Mouse (Mus musculus) midbrain, embryonic 16.5 days (tissue): ENCODE measurements around the gene Rell1. TPM values are rescaled to one million over a fixed set of nuclear protein-coding genes. Genes with fewer than 3 reads are reported as not detected.

ENCODE experiments used
- ATAC-seq: fragments of 200-750 bp; cut with Nextera tagmentation; 2 replicates; pipeline ENCODE4 v1.8.0; 2017; ENCODE audit warnings: moderate TSS enrichment
- H3K27ac ChIP-seq: fragments of 300-500 bp; sonication (generic); 2 replicates; pipeline ENCODE4 v1.5.1; 2014; ENCODE audit warnings: mild to moderate bottlenecking, low read length, mixed read lengths
- H3K27me3 ChIP-seq: fragments of 300-500 bp; sonication (generic); 2 replicates; pipeline ENCODE4 v1.6.1; 2014; ENCODE audit warnings: low read depth, low read length, mixed read lengths; ENCODE audit not compliant: control insufficient read depth, insufficient read depth
- H3K36me3 ChIP-seq: fragments of 300-500 bp; sonication (generic); 2 replicates; pipeline ENCODE4 v1.6.1; 2014; ENCODE audit warnings: mild to moderate bottlenecking, low read length, moderate library complexity, mixed read lengths; ENCODE audit not compliant: control insufficient read depth, insufficient read depth
- H3K4me1 ChIP-seq: fragments of 300-500 bp; sonication (generic); 2 replicates; pipeline ENCODE4 v1.6.1; 2014; ENCODE audit warnings: mild to moderate bottlenecking, low read length, mixed read lengths; ENCODE audit not compliant: control insufficient read depth, insufficient read depth
- H3K4me2 ChIP-seq: fragments of 300-500 bp; sonication (generic); 2 replicates; pipeline ENCODE4 v1.6.1; 2014; ENCODE audit warnings: mild to moderate bottlenecking, low read length, mixed read lengths
- H3K4me3 ChIP-seq: fragments of 300-500 bp; sonication (generic); 2 replicates; pipeline ENCODE4 v1.5.1; 2014; ENCODE audit warnings: low read depth, mild to moderate bottlenecking, low read length, moderate library complexity, mixed read lengths
- H3K9ac ChIP-seq: fragments of 300-500 bp; sonication (generic); 2 replicates; pipeline ENCODE4 v1.6.1; 2014; ENCODE audit warnings: low read depth, low read length, mixed read lengths
- H3K9me3 ChIP-seq: fragments of 300-500 bp; sonication (generic); replicated peaks from 2 replicates; pipeline ENCODE4 v1.6.1; 2014; ENCODE audit warnings: mild to moderate bottlenecking, low read length, mixed read lengths; ENCODE audit not compliant: control insufficient read depth, poor library complexity, severe bottlenecking
- WGBS: fragments of 180-500 bp; shearing (Covaris S2); extraction: QIAGEN DNeasy Blood & Tissue Kit; methylation state at CpG from one replicate; pipeline ENCODE4 v1.1.7; 2014; 5-methylcytosine and 5-hydroxymethylcytosine counted together
- polyA plus RNA-seq: library from polyadenylated mRNA; unstranded; fragments of >200 nt; fragmentation: Nextera tagmentation; extraction: Ambion mirVana; gene quantifications from 2 replicates; pipeline ENCODE4 v1.2.1, GENCODE M21; 2015

The Rell1 gene
- polyA plus RNA-seq, 1 experiment from 2014 or later, result 7.9 TPM

DNA sequence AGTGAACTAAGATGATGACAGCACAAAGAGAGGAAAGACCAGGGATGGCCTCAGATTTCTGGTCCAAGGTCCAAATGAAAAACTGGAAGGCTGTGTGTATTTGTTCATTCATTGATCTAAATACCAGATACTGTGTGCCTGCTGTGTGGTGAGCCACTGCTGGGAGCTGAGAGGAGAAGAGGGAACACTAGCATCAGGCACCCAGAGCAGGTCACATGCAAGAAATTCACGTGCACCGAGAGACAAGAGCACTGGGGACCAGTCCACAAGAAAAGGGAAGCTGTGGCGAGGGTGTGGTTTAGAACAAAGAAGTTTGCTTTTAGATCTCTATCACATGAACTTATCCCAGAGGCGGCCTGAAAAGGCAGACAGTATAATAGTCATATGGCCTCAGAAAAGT, 30.1 kb downstream of the Rell1 start:
- WGBS, result 60% methylated on average over 4 of the region's 4 CpGs
- Histone ChIP-seq H3K27me3 (no peaks in the 10 kb centered on the region), H3K27ac (no peak overlapping the region), H3K4me1 (no peaks in the 10 kb centered on the region), H3K9ac (no peak overlapping the region), H3K4me3 (no peak overlapping the region), H3K9me3 (no peaks in the 10 kb centered on the region), H3K36me3 (no peaks in the 10 kb centered on the region), H3K4me2 (no peak overlapping the region)
- ATAC-seq, result no peak

DNA sequence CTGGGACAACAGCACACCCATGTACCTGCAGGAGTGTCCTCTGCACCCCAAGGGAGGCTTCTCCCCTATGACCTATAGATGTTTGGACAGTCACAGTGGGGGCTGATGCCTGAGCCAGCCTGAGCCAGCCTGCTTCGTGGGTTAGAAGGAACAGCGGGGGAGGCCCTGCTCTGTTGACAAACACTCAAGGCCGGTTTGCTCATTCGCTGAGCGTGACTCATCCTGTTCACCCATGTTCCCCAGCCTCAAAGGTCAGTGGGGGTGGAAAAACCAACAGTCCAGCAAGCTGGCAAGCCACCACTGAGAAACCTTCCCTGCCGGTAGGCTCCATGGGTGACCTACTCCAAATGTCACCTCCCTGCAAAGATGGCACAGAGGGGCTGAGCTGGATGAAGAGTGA, 32.0 kb downstream of the Rell1 start:
- ATAC-seq, result no peak
- Histone ChIP-seq H3K36me3 (no peaks in the 10 kb centered on the region), H3K4me1 (peaks cover 2% of the 10 kb centered on the region; the same call in 1 of the 2 replicates), H3K9me3 (no peaks in the 10 kb centered on the region), H3K4me3 (no peak overlapping the region), H3K4me2 (no peak overlapping the region), H3K27me3 (no peaks in the 10 kb centered on the region), H3K27ac (no peak overlapping the region), H3K9ac (no peak overlapping the region)
- 67% methylated on average over 6 of the region's 6 CpGs for WGBS

DNA sequence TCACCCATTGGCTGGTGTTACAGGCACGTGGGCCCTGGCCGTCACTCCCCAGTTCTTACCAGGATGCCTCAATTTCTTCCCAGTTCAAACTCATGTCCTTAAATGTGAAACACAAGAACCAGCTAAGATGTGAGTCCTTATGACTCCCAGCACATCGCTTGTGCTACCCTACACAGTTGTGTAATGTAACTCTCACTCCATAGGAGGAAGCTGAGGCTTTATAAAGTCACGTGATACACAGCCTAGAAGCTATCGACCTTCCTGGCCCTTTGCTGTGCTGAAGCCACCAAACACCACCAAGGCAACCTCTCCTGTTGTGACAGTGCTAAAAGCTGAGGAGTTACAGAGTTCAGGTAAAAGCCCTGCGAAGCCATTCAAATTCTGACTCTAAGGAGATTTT, 33.1 kb downstream of the Rell1 start:
- WGBS, result 94% methylated on average over 6 of the region's 6 CpGs

DNA sequence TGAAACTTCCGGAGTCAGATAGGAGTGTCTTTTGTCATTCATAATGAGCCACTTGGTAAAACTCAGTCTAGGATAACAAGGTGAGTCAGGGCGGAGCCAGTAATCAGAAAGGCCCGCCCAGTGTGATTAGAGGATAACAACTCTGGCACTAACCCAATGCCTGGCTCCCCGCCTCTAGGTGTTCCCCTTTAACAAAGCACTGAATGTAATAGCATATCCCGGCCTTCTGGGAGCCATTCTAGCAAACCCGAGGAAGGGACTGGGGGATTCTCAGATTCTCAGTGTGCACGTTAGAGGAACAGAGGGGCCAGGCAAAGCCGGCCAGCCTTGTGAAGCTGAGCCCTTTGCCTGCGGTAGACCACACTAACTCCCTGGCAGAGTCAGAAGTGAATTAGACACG, 35.9 kb downstream of the Rell1 start:
- H3K27me3 ChIP-seq, result no peaks in the 10 kb centered on the region
- H3K9ac ChIP-seq, result no peak overlapping the region
- H3K4me3 ChIP-seq, result no peak overlapping the region
- no peaks in the 10 kb centered on the region for H3K9me3 ChIP-seq
- no peak overlapping the region for H3K4me2 ChIP-seq
- ATAC-seq, result no peak
- H3K36me3 ChIP-seq, result no peaks in the 10 kb centered on the region
- no peak overlapping the region for H3K27ac ChIP-seq
- 43% methylated on average over 10 of the region's 10 CpGs for WGBS
- peaks cover 2% of the 10 kb centered on the region; the same call in 1 of the 2 replicates for H3K4me1 ChIP-seq

More for the DNA sequence above, 33.1 kb downstream of the Rell1 start:
- Histone ChIP-seq H3K36me3 (no peaks in the 10 kb centered on the region), H3K27ac (no peak overlapping the region), H3K9me3 (no peaks in the 10 kb centered on the region), H3K4me1 (peaks cover 2% of the 10 kb centered on the region; the same call in 1 of the 2 replicates), H3K4me3 (no peak overlapping the region), H3K4me2 (no peak overlapping the region), H3K9ac (no peak overlapping the region), H3K27me3 (no peaks in the 10 kb centered on the region)
- ATAC-seq, result no peak

DNA sequence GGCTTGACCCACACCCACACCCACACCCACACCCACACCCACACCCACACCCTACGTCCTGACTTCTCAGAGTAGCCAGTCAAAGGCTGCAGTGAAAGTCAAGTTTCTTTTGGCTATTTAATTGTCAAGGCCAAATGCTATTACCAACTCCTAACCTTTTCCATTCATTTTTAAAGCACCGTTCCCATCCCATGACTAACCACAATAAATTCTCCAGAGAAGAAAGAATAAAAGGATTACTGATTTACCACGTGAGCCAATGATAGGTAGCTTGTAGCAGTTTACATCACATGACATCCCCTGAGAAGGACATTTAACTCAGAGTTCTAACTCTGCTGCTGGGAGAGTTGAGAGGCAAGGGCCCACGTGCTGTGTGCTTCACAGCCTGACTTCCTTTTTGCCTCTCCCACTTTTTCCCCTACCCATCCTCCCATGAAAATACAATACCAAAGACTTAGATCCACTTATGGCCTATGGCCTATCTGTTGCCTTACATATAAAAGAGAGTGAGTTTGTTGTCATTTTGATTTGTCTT, 37.8 kb downstream of the Rell1 start:
- WGBS, result 71% methylated on average over 4 of the region's 4 CpGs
- Histone ChIP-seq H3K4me1 (peaks cover 2% of the 10 kb centered on the region; the same call in 1 of the 2 replicates), H3K36me3 (0 out of 2 replicates have a peak, but pooled peaks cover 5% of the 10 kb centered on the region), H3K9ac (no peak overlapping the region), H3K27ac (no peak overlapping the region), H3K4me2 (no peak overlapping the region), H3K9me3 (0 out of 2 replicates have a peak, but pooled peaks cover 3% of the 10 kb centered on the region), H3K4me3 (no peak overlapping the region), H3K27me3 (no peaks in the 10 kb centered on the region)
- no peak for ATAC-seq

DNA sequence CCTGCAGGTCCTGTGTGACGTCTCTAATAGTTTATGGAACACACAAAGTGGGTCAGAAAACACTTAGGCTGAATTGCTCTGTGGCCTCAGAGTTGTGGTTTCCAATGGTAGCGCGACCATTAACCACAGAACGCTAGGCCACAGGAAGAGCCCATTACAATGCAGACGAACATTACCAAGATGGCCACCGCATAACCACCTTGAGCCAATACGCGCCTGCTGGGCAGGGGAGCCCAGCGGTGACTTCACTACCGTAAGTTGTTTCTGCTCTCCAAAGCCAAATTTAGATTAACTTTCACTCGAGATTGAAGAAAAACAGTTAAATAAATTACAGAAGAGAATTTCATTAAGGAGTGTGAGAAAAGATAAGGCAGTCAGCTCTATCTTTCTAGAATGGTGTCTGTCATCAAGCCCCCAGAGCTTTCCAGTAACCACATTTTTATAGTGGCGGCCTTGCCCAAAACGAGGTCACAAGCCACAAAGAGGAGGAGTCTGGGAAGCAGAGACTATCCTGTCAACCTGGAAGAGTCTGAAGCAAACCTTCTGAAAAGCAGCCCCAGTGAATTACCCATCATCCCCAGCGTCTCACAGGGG, 43.6 kb downstream of the Rell1 start:
- peaks cover 3% of the 10 kb centered on the region; the same call in 1 of the 2 replicates for H3K4me1 ChIP-seq
- no peak for ATAC-seq
- 94% methylated on average over 14 of the region's 14 CpGs for WGBS

DNA sequence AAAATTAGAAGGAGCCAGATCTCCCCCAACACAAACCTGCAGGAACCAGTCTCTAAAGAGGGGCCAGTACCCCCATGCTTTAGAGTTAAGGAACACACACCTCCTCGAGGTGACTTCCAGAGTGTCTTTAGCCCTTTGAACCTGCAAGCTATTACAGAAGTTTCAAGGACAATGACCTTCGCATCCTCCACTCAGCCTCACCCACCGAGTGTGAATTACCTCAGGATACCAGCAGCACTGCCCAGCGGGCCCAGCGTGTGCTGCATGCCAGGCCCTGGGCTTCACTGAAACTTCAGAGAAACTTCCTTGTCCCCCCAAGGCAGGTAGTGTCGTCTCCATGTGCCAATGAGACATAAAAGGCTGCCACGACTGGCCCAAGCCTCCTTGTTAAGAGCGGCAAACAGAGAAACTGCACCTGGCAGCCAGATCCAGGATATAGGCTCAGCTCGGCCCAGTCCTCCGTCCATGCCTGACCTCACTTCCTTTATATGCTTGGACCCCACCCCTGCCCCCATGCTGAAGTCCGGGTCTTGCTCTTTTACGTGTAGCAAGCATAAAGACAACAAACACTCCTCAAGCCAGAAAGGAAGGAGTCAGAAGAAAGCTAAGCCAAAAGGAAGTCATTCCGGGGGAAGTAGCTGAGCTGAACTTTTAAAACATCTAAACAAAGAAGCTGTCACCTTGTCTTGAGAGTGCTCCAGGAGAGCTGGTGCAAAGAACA, 45.2 kb downstream of the Rell1 start:
- Histone ChIP-seq H3K27ac (no peak overlapping the region), H3K4me2 (no peak overlapping the region), H3K36me3 (0 out of 2 replicates have a peak, but pooled peaks cover 5% of the 10 kb centered on the region), H3K9me3 (0 out of 2 replicates have a peak, but pooled peaks cover 3% of the 10 kb centered on the region), H3K9ac (no peak overlapping the region), H3K27me3 (no peaks in the 10 kb centered on the region), H3K4me1 (peaks cover 3% of the 10 kb centered on the region; the same call in 1 of the 2 replicates), H3K4me3 (no peak overlapping the region)
- no peak for ATAC-seq
- 90% methylated on average over 13 of the region's 13 CpGs for WGBS

More for the DNA sequence above, 43.6 kb downstream of the Rell1 start:
- Histone ChIP-seq H3K9me3 (0 out of 2 replicates have a peak, but pooled peaks cover 3% of the 10 kb centered on the region), H3K27me3 (no peaks in the 10 kb centered on the region), H3K4me3 (no peak overlapping the region), H3K9ac (no peak overlapping the region), H3K4me2 (no peak overlapping the region), H3K36me3 (0 out of 2 replicates have a peak, but pooled peaks cover 5% of the 10 kb centered on the region), H3K27ac (no peak overlapping the region)

DNA sequence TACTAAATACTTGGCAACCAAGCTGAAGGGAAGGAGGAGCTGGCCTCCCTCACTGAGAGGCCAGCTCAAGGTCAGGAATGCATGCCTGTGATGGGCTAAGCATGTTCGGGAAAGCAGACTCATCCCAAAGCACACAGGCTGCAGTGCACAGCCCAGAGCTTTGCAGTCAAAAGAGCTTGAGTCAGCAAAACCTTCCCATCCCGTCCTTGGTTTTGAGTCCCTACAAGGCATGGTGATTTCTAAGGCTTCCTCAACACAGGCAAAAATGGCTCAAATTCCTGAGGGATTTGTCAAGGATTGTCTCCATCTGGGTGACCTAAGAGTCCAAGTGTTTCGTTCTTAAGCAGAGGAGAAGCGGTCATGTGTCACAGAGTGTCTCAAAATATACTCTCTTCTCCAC, 50.5 kb downstream of the Rell1 start:
- Histone ChIP-seq H3K9ac (no peak overlapping the region), H3K27ac (no peak overlapping the region), H3K4me2 (no peak overlapping the region), H3K4me1 (peaks cover 3% of the 10 kb centered on the region; the same call in 1 of the 2 replicates), H3K4me3 (no peak overlapping the region), H3K27me3 (no peaks in the 10 kb centered on the region), H3K9me3 (no peaks in the 10 kb centered on the region), H3K36me3 (no peaks in the 10 kb centered on the region)
- 77% methylated on average over 4 of the region's 4 CpGs for WGBS
- no peak for ATAC-seq
